ENCODE assay signal across 8 mouse cellular contexts in the genomic region with DNA sequence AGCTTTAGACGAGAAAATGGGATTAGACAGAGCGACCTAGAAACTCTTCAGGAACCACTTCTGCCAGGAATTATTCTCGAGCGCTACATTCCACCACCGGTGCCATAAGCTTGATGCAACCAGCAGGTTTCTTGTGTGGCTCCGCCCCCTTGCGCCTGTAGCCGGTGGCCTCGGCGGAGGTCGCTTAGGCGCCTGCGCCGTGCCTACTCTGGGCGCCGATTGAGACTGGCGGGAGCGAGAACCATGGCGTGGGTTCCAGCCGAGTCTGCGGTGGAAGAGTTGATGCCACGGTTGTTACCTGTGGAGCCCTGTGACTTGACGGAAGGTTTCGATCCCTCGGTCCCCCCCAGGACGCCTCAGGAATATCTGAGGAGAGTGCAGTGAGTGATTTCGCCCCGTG. TPM values are rescaled to one million over a fixed set of nuclear protein-coding genes. Genes with fewer than 3 reads are reported as not detected.
DNase-seq lines count a peak whose midpoint lies in the region; ATAC-seq and TF ChIP-seq lines count a peak whose summit lies in the region.

TSS of gene Gemin2 (plus strand) at position 160 of the 400 bp plus-strand sequence.

- H3K9me3 ChIP-seq in CH12.LX (replicated peaks; ENCODE audit: low read length) = no peaks in the 10 kb centered on the region
- H3K9me3 ChIP-seq in forebrain, embryonic 12.5 days = no peaks in the 10 kb centered on the region
- no peaks in the 10 kb centered on the region for H3K9me3 ChIP-seq in liver, postnatal 0 days (ENCODE audit: low read length)
- no peaks in the 10 kb centered on the region for H3K9me3 ChIP-seq in neural tube, embryonic 14.5 days (ENCODE audit: control insufficient read depth, low read length)

- peak; percentile 95 for DNase-seq in CH12.LX (ENCODE audit: extremely low read depth)
- peak; percentile 83 for DNase-seq in c-Kit-positive CD71-positive TER-119-negative erythroid progenitor cells, embryonic 14.5 days (ENCODE audit: low read depth)
- peak; percentile 93 to 94 for DNase-seq in heart, postnatal 10 days
- peak; percentile 68 for DNase-seq in large intestine, adult 2 months (ENCODE audit: low read depth, low spot score)
- DNase-seq in liver, postnatal 0 days = peak; percentile 92
- DNase-seq in testis, postnatal 10 days (ENCODE audit: low spot score) = peak; percentile 94

- no peak for TF ChIP-seq CTCF in CH12.LX (conservative IDR thresholded peaks at IDR 0.05 in 1 of 2, IDR thresholded peaks at IDR 0.05 in 1 of 2; ENCODE audit: low read depth in 2 of 2, low read length in 2 of 2)
- TF ChIP-seq CTCF in liver, postnatal 0 days (IDR thresholded peaks at IDR 0.05; ENCODE audit: low read depth) = peak; percentile 39

- no peak for TF ChIP-seq EP300 in CH12.LX (IDR thresholded peaks at IDR 0.05; ENCODE audit: low read length)
- TF ChIP-seq EP300 in liver, postnatal 0 days (IDR thresholded peaks at IDR 0.05; ENCODE audit: low read depth) = no peak

- intact Hi-C loops in heart, postnatal 10 days (cut with DNase I) = loop anchor here (2.0 to 5.0 kb wide), 3 partner anchors 54 to 204 kb away; partner anchors contain the start of genes Fbxo33 and Pnn

- whole genome bisulfite sequencing in forebrain, embryonic 12.5 days = under 1% methylated on average over 28 of the region's 28 CpGs
- WGBS in large intestine, adult 2 months = under 1% methylated on average over 28 of the region's 28 CpGs
- WGBS in liver, postnatal 0 days (ENCODE audit: insufficient replicate concordance) = under 1% methylated on average over 28 of the region's 28 CpGs
- under 1% methylated on average over 28 of the region's 28 CpGs for WGBS in neural tube, embryonic 14.5 days

- H3K27me3 ChIP-seq in CH12.LX (replicated peaks) = no peaks in the 10 kb centered on the region
- no peaks in the 10 kb centered on the region for H3K27me3 ChIP-seq in forebrain, embryonic 12.5 days
- H3K27me3 ChIP-seq in liver, postnatal 0 days (ENCODE audit: insufficient read depth, low read length) = no peaks in the 10 kb centered on the region
- no peaks in the 10 kb centered on the region for H3K27me3 ChIP-seq in neural tube, embryonic 14.5 days (ENCODE audit: control insufficient read depth, insufficient read depth, low read length)

- peaks cover 6 to 29% of the 10 kb centered on the region in 2 experiments for H3K36me3 ChIP-seq in CH12.LX (replicated peaks in 1 of 2; ENCODE audit: control insufficient read depth in 1 of 2, insufficient read depth in 1 of 2, low read length in 1 of 2)
- peaks cover 8% of the 10 kb centered on the region for H3K36me3 ChIP-seq in forebrain, embryonic 12.5 days (replicated peaks)
- peaks cover 10% of the 10 kb centered on the region; the same call in 1 of the 2 replicates for H3K36me3 ChIP-seq in liver, postnatal 0 days (replicated peaks; ENCODE audit: insufficient read depth, low read length)
- 0 out of 2 replicates have a peak, but pooled peaks cover 4% of the 10 kb centered on the region for H3K36me3 ChIP-seq in neural tube, embryonic 14.5 days (ENCODE audit: control insufficient read depth, insufficient read depth, low read length)

- peaks cover 3 to 20% of the 10 kb centered on the region in 2 experiments; a peak in 3 of 4 replicates for H3K4me1 ChIP-seq in CH12.LX (ENCODE audit: control insufficient read depth in 1 of 2, insufficient read depth in 2 of 2)
- H3K4me1 ChIP-seq in forebrain, embryonic 12.5 days = peaks cover 15% of the 10 kb centered on the region
- H3K4me1 ChIP-seq in liver, postnatal 0 days (ENCODE audit: insufficient read depth) = peaks cover 10% of the 10 kb centered on the region
- peaks cover 12% of the 10 kb centered on the region; the same call in 1 of the 2 replicates for H3K4me1 ChIP-seq in neural tube, embryonic 14.5 days (ENCODE audit: control insufficient read depth, insufficient read depth, low read length)

- TF ChIP-seq POLR2A in CH12.LX (IDR thresholded peaks at IDR 0.05; ENCODE audit: low read depth, low read length) = peak; percentile 99

- dilution Hi-C loops in CH12.LX (cut with MboI; ENCODE audit: extremely low pct_ligation_motif_present, extremely low pct_unique_long_range_greater_than_20kb, low sequenced_read_pairs) = no loop called here

- H3K27ac ChIP-seq in CH12.LX (ENCODE audit: insufficient read depth, low read depth) = peak within 1 kb of the TSS; percentile 44
- H3K27ac ChIP-seq in forebrain, embryonic 12.5 days = peak within 1 kb of the TSS; percentile 69
- peak within 1 kb of the TSS; percentile 83 for H3K27ac ChIP-seq in liver, postnatal 0 days (ENCODE audit: low read depth)
- H3K27ac ChIP-seq in neural tube, embryonic 14.5 days (ENCODE audit: low read depth, low read length) = peak within 1 kb of the TSS; percentile 45; the same call in 1 of the 2 replicates

- H3K9ac ChIP-seq in CH12.LX (ENCODE audit: insufficient read depth, low read depth) = peak within 1 kb of the TSS; percentile 93
- peak within 1 kb of the TSS; percentile 77 for H3K9ac ChIP-seq in forebrain, embryonic 12.5 days
- H3K9ac ChIP-seq in liver, postnatal 0 days (replicated peaks) = peak within 1 kb of the TSS; percentile 83
- peak within 1 kb of the TSS; percentile 47 for H3K9ac ChIP-seq in neural tube, embryonic 14.5 days (replicated peaks; ENCODE audit: low read depth, low read length)

- peak; percentile 75 for ATAC-seq in forebrain, embryonic 12.5 days (ENCODE audit: low FRiP score)
- peak; percentile 60 for ATAC-seq in liver, postnatal 0 days
- peak; percentile 73 for ATAC-seq in neural tube, embryonic 14.5 days (ENCODE audit: low read depth)

- TF ChIP-seq RAD21 in CH12.LX (IDR thresholded peaks at IDR 0.05; ENCODE audit: low read depth, low read length) = no peak

- in situ Hi-C loops in CH12.LX (cut with MboI; ENCODE audit: low pct_ligation_motif_present, low pct_unique_long_range_greater_than_20kb, low sequenced_read_pairs) = no loop called here

- peaks cover 19% of the 10 kb centered on the region; the same call in 1 of the 2 replicates for H3K79me2 ChIP-seq in CH12.LX (replicated peaks; ENCODE audit: control insufficient read depth, extremely low read depth, insufficient read depth, poor library complexity, severe bottlenecking)

- peak within 1 kb of the TSS; percentile 52 to 89 (median 72) for H3K4me3 ChIP-seq in CH12.LX (replicated peaks in 1 of 3; ENCODE audit: low read depth in 2 of 3, low read length in 2 of 3, poor library complexity in 1 of 3)
- H3K4me3 ChIP-seq in forebrain, embryonic 12.5 days (replicated peaks) = peak within 1 kb of the TSS; percentile 77
- H3K4me3 ChIP-seq in liver, postnatal 0 days (ENCODE audit: low read depth, low read length) = peak within 1 kb of the TSS; percentile 77
- H3K4me3 ChIP-seq in neural tube, embryonic 14.5 days (ENCODE audit: low read depth, low read length) = peak within 1 kb of the TSS; percentile 81

- peak within 1 kb of the TSS; percentile 88 for H3K4me2 ChIP-seq in CH12.LX (ENCODE audit: insufficient read depth, low read depth, poor library complexity, severe bottlenecking)
- H3K4me2 ChIP-seq in forebrain, embryonic 12.5 days = peak within 1 kb of the TSS; percentile 79
- H3K4me2 ChIP-seq in liver, postnatal 0 days (ENCODE audit: low read depth, low read length) = peak within 1 kb of the TSS; percentile 80
- peak within 1 kb of the TSS; percentile 54 for H3K4me2 ChIP-seq in neural tube, embryonic 14.5 days (ENCODE audit: low read depth, low read length)

TF ChIP-seq in CH12.LX, 34 proteins besides CTCF, POLR2A, EP300 and RAD21 (continues in another document):
- TF ChIP-seq RCOR1 (conservative IDR thresholded peaks at IDR 0.05; ENCODE audit: low read depth, low read length) = no peak
- TF ChIP-seq MYC (IDR thresholded peaks at IDR 0.05; ENCODE audit: low read depth, low read length) = peak; percentile 77; the same call in 1 of the 2 replicates
- peak; percentile 49; the same call in 1 of the 2 replicates for TF ChIP-seq MAX (IDR thresholded peaks at IDR 0.05; ENCODE audit: low read length)
- TF ChIP-seq MEF2A (IDR thresholded peaks at IDR 0.05; ENCODE audit: borderline replicate concordance, low read depth, low read length) = peak; percentile 72
- TF ChIP-seq ZKSCAN1 (IDR thresholded peaks at IDR 0.05; ENCODE audit: borderline replicate concordance, low read depth, low read length) = no peak
- TF ChIP-seq CHD1 (IDR thresholded peaks at IDR 0.05; ENCODE audit: low read depth, low read length) = no peak
- TF ChIP-seq GABPA (IDR thresholded peaks at IDR 0.05; ENCODE audit: insufficient replicate concordance, low read depth, low read length) = no peak
- TF ChIP-seq TBP (conservative IDR thresholded peaks at IDR 0.05; ENCODE audit: low read depth, low read length) = peak; percentile 85
- TF ChIP-seq MXI1 (IDR thresholded peaks at IDR 0.05; ENCODE audit: low read depth, low read length) = peak; percentile 72
- no peak for TF ChIP-seq ZNF384 (IDR thresholded peaks at IDR 0.05; ENCODE audit: low read depth, low read length)
- no peak for TF ChIP-seq ETS1 (conservative IDR thresholded peaks at IDR 0.05; ENCODE audit: low read depth, low read length)
- TF ChIP-seq IRF4 (IDR thresholded peaks at IDR 0.05; ENCODE audit: low read depth, low read length) = peak; percentile 47; the same call in 1 of the 2 replicates
- peak; percentile 66 for TF ChIP-seq ELF1 (IDR thresholded peaks at IDR 0.05; ENCODE audit: low read depth, low read length)
- TF ChIP-seq NRF1 (IDR thresholded peaks at IDR 0.05; ENCODE audit: low read depth, low read length) = peak; percentile 85
- peak; percentile 93 for TF ChIP-seq ZMIZ1 (IDR thresholded peaks at IDR 0.05; ENCODE audit: low read depth, low read length)
- TF ChIP-seq JUND (conservative IDR thresholded peaks at IDR 0.05; ENCODE audit: low read depth, low read length) = no peak
- TF ChIP-seq SMC3 (IDR thresholded peaks at IDR 0.05; ENCODE audit: low read depth, low read length) = no peak
- no peak for TF ChIP-seq USF2 (conservative IDR thresholded peaks at IDR 0.05; ENCODE audit: low read depth, low read length)
- TF ChIP-seq KAT2A (IDR thresholded peaks at IDR 0.05; ENCODE audit: insufficient replicate concordance, low read length) = 0 out of 2 replicates have a peak, but pooled peaks have one; percentile 57
- no peak for TF ChIP-seq UBTF (IDR thresholded peaks at IDR 0.05; ENCODE audit: low read depth, low read length)
- no peak for TF ChIP-seq MAZ (IDR thresholded peaks at IDR 0.05; ENCODE audit: low read depth, low read length)
- peak; percentile 81 for TF ChIP-seq TCF12 (IDR thresholded peaks at IDR 0.05; ENCODE audit: low read depth, low read length)

RNA-seq across cellular contexts. Expression of gene Gemin2, which starts in this region (rescaled TPM):
- total RNA-seq in CH12.LX (2012; rRNA removed) (19.4 and 19.6 TPM in 2 replicates), CH12.LX (2014; rRNA removed) (36.7 and 40.8 TPM in 2 replicates)
- 22.3 and 23.8 TPM in 2 replicates for polyA plus RNA-seq in CH12.LX (2012; ENCODE audit: insufficient read length, low read depth)
- polyA plus RNA-seq in forebrain, embryonic 12.5 days (2016; fragmentation: Nextera tagmentation; extraction: Ambion mirVana) = 26.3 and 26.5 TPM in 2 replicates
- total RNA-seq in heart, postnatal 10 days (2021) = 1 to 10 TPM; 6.9 to 7.5 TPM
- 2.3 and 3.1 TPM in 2 replicates for polyA plus RNA-seq in large intestine, adult 2 months (2012; rRNA removed)
- polyA plus RNA-seq in liver, postnatal 0 days (2015; fragmentation: Nextera tagmentation; extraction: Ambion mirVana) = 19.5 and 20.0 TPM in 2 replicates
- 11.9 and 15.2 TPM in 2 replicates for polyA plus RNA-seq in neural tube, embryonic 14.5 days (2014; fragmentation: Nextera tagmentation; extraction: Ambion mirVana)

Comparison
In these comparisons a context has a peak if more than half of its experiments do, and no peak if none do; other contexts are left out.
1. Peak in every context shown above with its lines: DNase-seq, ATAC-seq, H3K4me3 ChIP-seq and H3K27ac ChIP-seq.